11 mouse cellular contexts compared by ENCODE assay signal in the genomic region with DNA sequence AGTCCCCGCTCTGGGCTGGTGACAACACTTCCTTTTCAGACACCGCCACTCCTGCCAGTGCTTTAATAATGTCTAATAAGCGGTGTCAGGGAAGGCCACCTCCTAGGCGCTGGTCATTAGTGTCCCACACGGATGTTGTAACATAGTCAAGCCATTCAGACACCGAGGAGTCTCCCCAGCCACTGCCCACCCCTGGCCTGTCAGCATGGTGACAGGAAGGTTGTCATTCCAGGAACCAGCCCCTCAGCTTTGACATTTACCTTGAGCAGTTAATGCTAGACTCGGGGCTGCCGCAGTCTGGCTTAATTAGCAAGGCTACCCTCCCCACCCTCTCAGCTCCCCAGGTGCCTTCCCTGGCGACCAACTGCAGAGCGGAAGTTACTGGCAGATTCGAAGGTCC. TPM values are rescaled to one million over a fixed set of nuclear protein-coding genes. Genes with fewer than 3 reads are reported as not detected.
A peak's percentile ranks its signal among the peaks of the same experiment; 100 is the strongest.
DNase-seq lines count a peak whose midpoint lies in the region; ATAC-seq lines count a peak whose summit lies in the region.
"Had no signal": no experiment of that assay in that cellular context is flagged by ENCODE, and none has a peak within 500 bp of the region (broad histone marks: within the 10 kb centered on the region; RNA-seq: fewer than 3 reads in every experiment).

No protein-coding gene starts in this region.

- no peak overlapping the region for H3K27ac ChIP-seq in heart, embryonic 11.5 days (ENCODE audit: low read depth, low read length)
- H3K27ac ChIP-seq in hindbrain, embryonic 10.5 days = no peak overlapping the region
- H3K27ac ChIP-seq in midbrain, embryonic 12.5 days (replicated peaks) = no peak overlapping the region
- H3K27ac ChIP-seq: liver, embryonic 14.5 days had no signal

- 14% methylated on average over 11 of the region's 11 CpGs for WGBS in heart, embryonic 11.5 days (ENCODE audit: insufficient replicate concordance)
- WGBS in hindbrain, embryonic 10.5 days = 9% methylated on average over 11 of the region's 11 CpGs
- 6% methylated on average over 11 of the region's 11 CpGs for WGBS in midbrain, embryonic 12.5 days

- no peak for DNase-seq in heart, postnatal 4 days
- DNase-seq in hindbrain, embryonic 10.5 days (ENCODE audit: low spot score) = peak; percentile 10
- DNase-seq in urinary bladder, postnatal 10 days (ENCODE audit: low spot score) = no peak
- no peak for DNase-seq in right cerebral cortex, postnatal 4 days
- DNase-seq in adrenal gland, postnatal 36 days = no peak
- DNase-seq: adrenal gland, adult 2 months; kidney, adult 2 months had no signal

- no peaks in the 10 kb centered on the region for H3K4me1 ChIP-seq in heart, embryonic 11.5 days (ENCODE audit: control insufficient read depth, insufficient read depth, low read length)
- H3K4me1 ChIP-seq in hindbrain, embryonic 10.5 days (replicated peaks) = peaks cover 11% of the 10 kb centered on the region
- H3K4me1 ChIP-seq in midbrain, embryonic 12.5 days = peaks cover 7% of the 10 kb centered on the region

- ATAC-seq in heart, embryonic 11.5 days (replicated peaks; ENCODE audit: insufficient number of reproducible peaks, low FRiP score, low TSS enrichment) = no peak
- peak; percentile 36 for ATAC-seq in activated CD4-positive, CD25-positive, alpha-beta regulatory T cell, adult 4 months
- no peak; the same call in 1 of the 2 replicates for ATAC-seq in midbrain, embryonic 12.5 days (ENCODE audit: low FRiP score, low read depth)

- no peaks in the 10 kb centered on the region for H3K9me3 ChIP-seq in heart, embryonic 11.5 days (replicated peaks; ENCODE audit: control insufficient read depth, low read length)
- no peaks in the 10 kb centered on the region for H3K9me3 ChIP-seq in hindbrain, embryonic 10.5 days
- H3K9me3 ChIP-seq in midbrain, embryonic 12.5 days = no peaks in the 10 kb centered on the region

- H3K36me3 ChIP-seq in heart, embryonic 11.5 days (ENCODE audit: control insufficient read depth, insufficient read depth, low read length) = no peaks in the 10 kb centered on the region
- no peaks in the 10 kb centered on the region for H3K36me3 ChIP-seq in hindbrain, embryonic 10.5 days
- no peaks in the 10 kb centered on the region for H3K36me3 ChIP-seq in midbrain, embryonic 12.5 days

- H3K9ac ChIP-seq in heart, embryonic 11.5 days (ENCODE audit: low read depth, low read length) = no peak overlapping the region
- H3K9ac ChIP-seq in midbrain, embryonic 12.5 days (replicated peaks) = no peak overlapping the region
- H3K9ac ChIP-seq: liver, embryonic 14.5 days had no signal

- H3K4me3 ChIP-seq in heart, embryonic 11.5 days (ENCODE audit: low read depth, low read length) = no peak overlapping the region; the same call in 1 of the 2 replicates
- peak overlapping the region; percentile 36 for H3K4me3 ChIP-seq in hindbrain, embryonic 10.5 days
- H3K4me3 ChIP-seq in midbrain, embryonic 12.5 days = no peak overlapping the region

- H3K4me2 ChIP-seq in heart, embryonic 11.5 days = peak overlapping the region; percentile 54
- peak overlapping the region; percentile 41 for H3K4me2 ChIP-seq in midbrain, embryonic 12.5 days (replicated peaks)

- H3K27me3 ChIP-seq in heart, embryonic 11.5 days (ENCODE audit: control insufficient read depth, insufficient read depth, low read length) = peaks cover 3% of the 10 kb centered on the region; the same call in 1 of the 2 replicates
- peaks cover 5% of the 10 kb centered on the region; the same call in 1 of the 2 replicates for H3K27me3 ChIP-seq in hindbrain, embryonic 10.5 days (ENCODE audit: insufficient read depth, poor library complexity, severe bottlenecking)
- H3K27me3 ChIP-seq in midbrain, embryonic 12.5 days = no peaks in the 10 kb centered on the region

RNA-seq across cellular contexts. Expression of gene Mphosph6, which starts 58.0 kb away (rescaled TPM):
- 44.8 and 47.7 TPM in 2 replicates for polyA plus RNA-seq in heart, embryonic 11.5 days (2014; fragmentation: Nextera tagmentation; extraction: Ambion mirVana)
- 10 to 100 TPM; 20.3 to 22.9 TPM for total RNA-seq in heart, postnatal 4 days (2021)
- 10 to 100 TPM; 61.0 to 74.5 TPM for polyA plus RNA-seq in activated CD4-positive, CD25-positive, alpha-beta regulatory T cell, adult 4 months (2017; shearing (Covaris generic))
- 53.1 and 66.9 TPM in 2 replicates for polyA plus RNA-seq in hindbrain, embryonic 10.5 days (2016; fragmentation: Nextera tagmentation; extraction: Ambion mirVana)
- polyA plus RNA-seq in midbrain, embryonic 12.5 days (2016; fragmentation: Nextera tagmentation; extraction: Ambion mirVana) = 46.3 and 46.4 TPM in 2 replicates
- 10 to 100 TPM; 14.3 to 16.2 TPM for total RNA-seq in adrenal gland, postnatal 36 days (2021)
